Mouse (Mus musculus) midbrain, embryonic 12.5 days (tissue): ENCODE results near the gene Myo1c. TPM values are rescaled to one million over a fixed set of nuclear protein-coding genes. Genes with fewer than 3 reads are reported as not detected.
A peak's percentile ranks its signal among the peaks of the same experiment; 100 is the strongest.

Experiments used
- ATAC-seq: fragments of 200-750 bp; cut with Nextera tagmentation; 2 replicates; pipeline ENCODE4 v1.8.0; 2017; ENCODE audit warnings: low read depth, moderate TSS enrichment, moderate library complexity; ENCODE audit not compliant: low FRiP score
- H3K27ac ChIP-seq: fragments of 300-500 bp; sonication (generic); replicated peaks from 2 replicates; pipeline ENCODE4 v1.5.1; 2016; ENCODE audit warnings: mild to moderate bottlenecking
- H3K27me3 ChIP-seq: fragments of 300-500 bp; sonication (generic); 2 replicates; pipeline ENCODE4 v1.6.1; 2016; ENCODE audit warnings: mild to moderate bottlenecking
- H3K36me3 ChIP-seq: fragments of 300-500 bp; sonication (generic); 2 replicates; pipeline ENCODE4 v1.6.1; 2016
- H3K4me1 ChIP-seq: fragments of 300-500 bp; sonication (generic); 2 replicates; pipeline ENCODE4 v1.6.1; 2016
- H3K4me2 ChIP-seq: fragments of 300-500 bp; sonication (generic); replicated peaks from 2 replicates; pipeline ENCODE4 v1.6.1; 2016; ENCODE audit warnings: mild to moderate bottlenecking, moderate library complexity
- H3K4me3 ChIP-seq: fragments of 300-500 bp; sonication (generic); 2 replicates; pipeline ENCODE4 v1.5.1; 2016; ENCODE audit warnings: mild to moderate bottlenecking
- H3K9ac ChIP-seq: fragments of 300-500 bp; sonication (generic); replicated peaks from 2 replicates; pipeline ENCODE4 v1.6.1; 2016; ENCODE audit warnings: mild to moderate bottlenecking, moderate library complexity
- H3K9me3 ChIP-seq: fragments of 300-500 bp; sonication (generic); 2 replicates; pipeline ENCODE4 v1.6.1; 2016; ENCODE audit warnings: mild to moderate bottlenecking
- WGBS: fragments of 180-500 bp; shearing (Covaris S2); methylation state at CpG from one replicate; pipeline ENCODE4 v1.1.7; 2016; 5-methylcytosine and 5-hydroxymethylcytosine counted together
- polyA plus RNA-seq: library from polyadenylated mRNA; unstranded; fragments of >200 nt; fragmentation: Nextera tagmentation; extraction: Ambion mirVana; gene quantifications from 2 replicates; pipeline ENCODE4 v1.2.1, GENCODE M21; 2016

Gene Myo1c
- polyA plus RNA-seq, 1 experiment from 2014 or later, result 16.4 TPM

GRCm38 (mm10) chr11:75625820-75626219, 24.5 kb upstream of the Myo1c start:
- 91% methylated on average over 4 of the region's 4 CpGs for WGBS

DNA sequence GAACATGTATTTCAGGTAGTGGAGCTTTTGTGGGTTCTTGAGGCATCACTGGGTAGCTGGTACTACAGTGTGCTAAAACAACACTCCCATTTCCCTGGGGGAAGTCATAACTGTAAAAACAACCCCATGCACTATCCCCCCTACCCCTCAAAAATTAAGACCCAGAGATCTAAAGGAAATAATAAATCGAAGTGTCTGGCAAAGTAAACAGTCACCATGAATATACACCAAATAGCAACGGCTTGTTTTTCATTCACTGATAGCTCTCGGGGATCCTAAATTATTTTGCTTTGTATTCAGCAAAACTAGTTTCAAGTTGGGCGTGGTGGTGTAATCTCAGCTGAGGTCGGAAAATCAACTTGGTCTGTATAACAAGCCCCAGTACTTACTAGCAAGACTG, 20.2 kb upstream of the Myo1c start:
- Histone ChIP-seq H3K4me3 (peak overlapping the region; percentile 66), H3K27ac (peak overlapping the region; percentile 71; the same call in 1 of the 2 replicates), H3K27me3 (no peaks in the 10 kb centered on the region), H3K4me1 (peaks cover 23% of the 10 kb centered on the region), H3K9me3 (no peaks in the 10 kb centered on the region), H3K4me2 (peak overlapping the region; percentile 79), H3K36me3 (peaks cover 36% of the 10 kb centered on the region), H3K9ac (peak overlapping the region; percentile 67)
- ATAC-seq, result no peak
- 17% methylated on average over 5 of the region's 5 CpGs for WGBS

More at GRCm38 (mm10) chr11:75625820-75626219, 24.5 kb upstream of the Myo1c start:
- Histone ChIP-seq H3K4me1 (peaks cover 9% of the 10 kb centered on the region), H3K9ac (no peak overlapping the region), H3K27me3 (no peaks in the 10 kb centered on the region), H3K27ac (no peak overlapping the region), H3K4me3 (no peak overlapping the region), H3K36me3 (peaks cover 61% of the 10 kb centered on the region), H3K4me2 (no peak overlapping the region), H3K9me3 (no peaks in the 10 kb centered on the region)
- no peak for ATAC-seq

- Histone ChIP-seq H3K9ac (peak within 1 kb of the TSS; percentile 68), H3K9me3 (no peaks in the 10 kb centered on the region), H3K27ac (peak within 1 kb of the TSS; percentile 71), H3K4me3 (peak within 1 kb of the TSS; percentile 66), H3K4me2 (peak within 1 kb of the TSS; percentile 79), H3K36me3 (peaks cover 29% of the 10 kb centered on the region), H3K27me3 (no peaks in the 10 kb centered on the region), H3K4me1 (peaks cover 23% of the 10 kb centered on the region)
- under 1% methylated on average over 53 of the region's 53 CpGs for WGBS
- ATAC-seq, result peak; percentile 100
Observed at GRCm38 (mm10) chr11:75630645-75631229, 19.6 kb upstream of the Myo1c start, which contains the start of gene Inpp5k. Gene Inpp5k, plus strand, starts transcription at chr11:75630988.

GRCm38 (mm10) chr11:75631561-75632225, 18.6 kb upstream of the Myo1c start:
- H3K4me2 ChIP-seq, result peak overlapping the region; percentile 79
- no peaks in the 10 kb centered on the region for H3K27me3 ChIP-seq
- ATAC-seq, result no peak
- peaks cover 23% of the 10 kb centered on the region for H3K4me1 ChIP-seq
- peaks cover 21% of the 10 kb centered on the region for H3K36me3 ChIP-seq
- H3K4me3 ChIP-seq, result peak overlapping the region; percentile 66
- WGBS, result 8% methylated on average over 13 of the region's 13 CpGs
- H3K27ac ChIP-seq, result peak overlapping the region; percentile 71; the same call in 1 of the 2 replicates
- H3K9me3 ChIP-seq, result no peaks in the 10 kb centered on the region
- peak overlapping the region; percentile 68 for H3K9ac ChIP-seq

DNA sequence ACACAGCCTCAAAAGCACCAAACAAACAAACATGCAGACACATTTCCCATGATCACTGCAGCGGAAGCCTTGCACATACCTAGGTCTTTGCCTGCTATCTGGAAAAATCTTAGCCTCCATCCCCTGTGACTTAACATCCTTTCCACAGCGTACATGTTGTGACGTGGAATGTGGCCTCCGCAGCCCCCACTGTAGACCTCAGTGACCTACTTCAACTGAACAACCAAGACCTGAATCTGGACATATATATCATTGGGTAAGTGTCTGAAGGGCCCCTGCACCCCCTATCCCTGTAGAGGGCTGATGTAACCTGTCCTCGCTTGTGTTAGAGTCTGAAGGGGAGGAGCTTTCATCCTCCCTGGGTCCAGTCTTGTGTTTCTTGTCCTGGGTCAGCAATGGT, 17.4 kb upstream of the Myo1c start:
- Histone ChIP-seq H3K9me3 (no peaks in the 10 kb centered on the region), H3K9ac (no peak overlapping the region), H3K27ac (no peak overlapping the region), H3K4me3 (no peak overlapping the region), H3K4me1 (peaks cover 23% of the 10 kb centered on the region), H3K36me3 (peaks cover 22% of the 10 kb centered on the region), H3K4me2 (no peak overlapping the region), H3K27me3 (no peaks in the 10 kb centered on the region)
- ATAC-seq, result no peak
- WGBS, result 93% methylated on average over 5 of the region's 5 CpGs

DNA sequence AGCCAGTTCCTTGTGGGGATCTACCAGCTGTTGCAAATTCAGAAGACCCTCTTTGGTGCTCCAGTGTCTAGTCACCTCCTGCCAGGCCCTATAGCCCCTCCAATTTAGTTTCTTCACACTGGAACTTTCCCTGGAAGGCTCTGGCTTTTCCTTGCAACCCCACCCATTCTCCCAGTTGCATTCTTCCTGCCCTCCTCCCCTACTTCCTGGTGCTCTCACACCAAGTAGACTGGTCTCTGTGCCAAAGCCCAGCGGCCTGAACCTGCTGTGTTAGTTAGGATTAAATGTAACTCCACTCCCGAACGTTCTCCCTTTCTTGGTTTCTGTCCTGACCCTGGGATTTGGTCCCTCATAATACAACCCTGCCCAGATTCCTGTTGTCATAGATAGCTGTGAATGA, 15.5 kb upstream of the Myo1c start:
- Histone ChIP-seq H3K27ac (no peak overlapping the region), H3K9ac (no peak overlapping the region), H3K4me3 (no peak overlapping the region), H3K27me3 (no peaks in the 10 kb centered on the region), H3K4me2 (no peak overlapping the region), H3K36me3 (peaks cover 19% of the 10 kb centered on the region), H3K9me3 (no peaks in the 10 kb centered on the region), H3K4me1 (peaks cover 18% of the 10 kb centered on the region)
- ATAC-seq, result no peak
- 87% methylated on average over 3 of the region's 3 CpGs for WGBS

- Histone ChIP-seq H3K4me2 (no peak overlapping the region), H3K36me3 (peaks cover 19% of the 10 kb centered on the region), H3K4me1 (peaks cover 14% of the 10 kb centered on the region), H3K27me3 (no peaks in the 10 kb centered on the region), H3K9me3 (no peaks in the 10 kb centered on the region), H3K9ac (no peak overlapping the region), H3K27ac (no peak overlapping the region), H3K4me3 (no peak overlapping the region)
- WGBS, result 86% methylated on average over 11 of the region's 11 CpGs
- ATAC-seq, result no peak
Observed at GRCm38 (mm10) chr11:75635315-75635714, 15.0 kb upstream of the Myo1c start.

DNA sequence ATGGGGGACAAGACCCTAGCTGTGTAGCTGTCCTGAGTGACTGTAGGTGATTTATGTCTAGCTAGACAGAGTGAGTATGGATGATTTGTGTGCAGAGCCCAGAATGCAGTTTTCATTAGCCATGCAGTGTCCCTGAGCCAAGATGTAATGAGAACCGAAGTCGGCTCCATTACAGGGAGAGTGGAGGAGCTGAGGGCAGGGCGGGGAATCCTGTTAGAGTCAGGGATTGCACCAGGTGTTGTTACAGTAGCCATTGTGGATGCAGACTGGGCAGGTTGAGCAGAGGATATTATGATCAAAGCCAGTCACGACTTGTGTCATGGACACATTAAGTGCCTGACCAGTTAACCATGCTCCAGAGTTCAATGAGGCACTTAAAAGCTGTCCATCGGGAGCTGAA, 7.0 kb upstream of the Myo1c start:
- H3K9me3 ChIP-seq, result no peaks in the 10 kb centered on the region
- no peak for ATAC-seq
- H3K4me3 ChIP-seq, result no peak overlapping the region
- no peak overlapping the region for H3K9ac ChIP-seq
- WGBS, result 85% methylated on average over 5 of the region's 5 CpGs
- H3K4me2 ChIP-seq, result no peak overlapping the region
- H3K4me1 ChIP-seq, result no peaks in the 10 kb centered on the region
- no peak overlapping the region for H3K27ac ChIP-seq
- H3K36me3 ChIP-seq, result peaks cover 9% of the 10 kb centered on the region; the same call in 1 of the 2 replicates
- no peaks in the 10 kb centered on the region for H3K27me3 ChIP-seq

DNA sequence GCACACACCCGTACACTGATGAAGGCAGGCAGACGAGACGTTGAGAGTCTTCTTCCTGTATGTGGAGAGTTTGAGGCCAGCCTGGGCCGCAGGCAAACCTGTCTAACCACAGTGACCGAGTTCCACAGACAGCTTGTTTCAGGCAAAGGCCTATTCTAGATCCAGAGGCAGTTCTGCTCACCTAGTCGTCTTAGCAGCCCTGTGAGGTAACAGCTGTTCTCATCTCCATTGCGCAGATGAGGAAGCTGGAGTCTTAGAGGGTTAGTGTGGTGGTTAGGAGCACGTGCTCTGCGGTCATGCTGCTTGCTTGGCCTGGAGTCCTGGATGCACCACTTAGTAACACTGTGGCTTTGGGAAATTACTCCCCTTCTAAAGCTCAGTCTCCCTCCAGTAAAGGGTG, 5.6 kb upstream of the Myo1c start:
- WGBS, result 86% methylated on average over 9 of the region's 9 CpGs
- Histone ChIP-seq H3K27me3 (no peaks in the 10 kb centered on the region), H3K27ac (no peak overlapping the region), H3K4me3 (no peak overlapping the region), H3K9me3 (no peaks in the 10 kb centered on the region), H3K9ac (no peak overlapping the region), H3K4me1 (no peaks in the 10 kb centered on the region), H3K36me3 (peaks cover 6% of the 10 kb centered on the region; the same call in 1 of the 2 replicates), H3K4me2 (no peak overlapping the region)
- ATAC-seq, result no peak

- H3K27ac ChIP-seq, result no peak overlapping the region
- H3K9ac ChIP-seq, result no peak overlapping the region
- 71% methylated on average over 6 of the region's 6 CpGs for WGBS
- H3K4me1 ChIP-seq, result peaks cover 19% of the 10 kb centered on the region
- no peak overlapping the region for H3K4me2 ChIP-seq
- H3K9me3 ChIP-seq, result no peaks in the 10 kb centered on the region
- ATAC-seq, result no peak
- peaks cover 15% of the 10 kb centered on the region for H3K27me3 ChIP-seq
- H3K36me3 ChIP-seq, result peaks cover 6% of the 10 kb centered on the region; the same call in 1 of the 2 replicates
- no peak overlapping the region for H3K4me3 ChIP-seq
Observed at GRCm38 (mm10) chr11:75647681-75648211, 2.6 kb upstream of the Myo1c start.

GRCm38 (mm10) chr11:75649155-75649561, 1.1 kb upstream of the Myo1c start:
- H3K4me1 ChIP-seq, result peaks cover 27% of the 10 kb centered on the region
- peaks cover 6% of the 10 kb centered on the region; the same call in 1 of the 2 replicates for H3K36me3 ChIP-seq
- no peak for ATAC-seq
- no peak overlapping the region for H3K4me3 ChIP-seq
- WGBS, result 88% methylated on average over 4 of the region's 4 CpGs
- H3K27ac ChIP-seq, result no peak overlapping the region
- H3K9me3 ChIP-seq, result no peaks in the 10 kb centered on the region
- peaks cover 29% of the 10 kb centered on the region for H3K27me3 ChIP-seq
- no peak overlapping the region for H3K4me2 ChIP-seq
- H3K9ac ChIP-seq, result no peak overlapping the region

- 50% methylated on average over 12 of the region's 13 CpGs for WGBS
- peak overlapping the region; percentile 70 for H3K9ac ChIP-seq
- peak overlapping the region; percentile 88 for H3K4me2 ChIP-seq
- H3K36me3 ChIP-seq, result 0 out of 2 replicates have a peak, but pooled peaks cover under 1% of the 10 kb centered on the region
- H3K27ac ChIP-seq, result no peak overlapping the region
- H3K27me3 ChIP-seq, result peaks cover 48% of the 10 kb centered on the region
- ATAC-seq, result no peak
- H3K4me1 ChIP-seq, result peaks cover 39% of the 10 kb centered on the region
- peak overlapping the region; percentile 59 for H3K4me3 ChIP-seq
- H3K9me3 ChIP-seq, result no peaks in the 10 kb centered on the region
Observed at GRCm38 (mm10) chr11:75650958-75651425, 688 bp downstream of the Myo1c start.
